Mouse (Mus musculus): ENCODE data around the gene Psmd4.

DNA sequence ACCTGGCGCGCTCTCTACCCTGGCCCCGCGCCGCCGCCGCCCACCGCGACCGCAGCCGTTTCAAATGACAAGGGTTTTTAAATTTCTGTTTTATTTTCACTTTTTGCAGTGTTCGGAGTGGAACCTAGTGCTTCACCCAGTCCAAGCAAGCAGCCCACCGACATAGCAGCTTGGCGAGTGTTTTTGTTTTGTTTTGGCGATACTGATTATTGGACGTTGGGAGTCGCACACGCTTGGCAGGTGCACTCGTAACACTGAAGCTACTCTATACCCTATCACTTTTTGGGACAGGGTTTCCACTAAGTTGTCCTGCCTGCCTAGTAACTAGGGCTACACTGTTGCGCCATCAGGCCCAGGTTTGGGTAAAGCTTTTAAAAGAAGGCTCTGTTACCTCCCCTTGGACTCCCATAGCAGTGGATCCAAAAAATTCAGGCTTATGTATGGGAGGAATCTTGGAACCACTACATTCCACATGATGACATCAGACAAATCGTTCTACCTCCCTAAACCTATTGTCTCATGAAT, 25.8 kb downstream of the Psmd4 start:
- TF ChIP-seq CTCF (IDR thresholded peaks at IDR 0.05; ENCODE audit: borderline replicate concordance, insufficient read depth, low read length), result no peak
- no peak for TF ChIP-seq POLR2A (IDR thresholded peaks at IDR 0.05; ENCODE audit: low read depth, low read length)
